ENCODE assay signal across 13 mouse cellular contexts in genomic region chr7:135172219-135172618, GRCm38 (mm10).
DNase-seq lines count a peak whose midpoint lies in the region; ATAC-seq lines count a peak whose summit lies in the region.
"Had no signal": no experiment of that assay in that cellular context is flagged by ENCODE, and none has a peak within 500 bp of the region (broad histone marks: within the 10 kb centered on the region; RNA-seq: fewer than 3 reads in every experiment).

No protein-coding gene starts in this region.

- H3K9ac ChIP-seq in heart, embryonic 12.5 days: no peak overlapping the region
- H3K9ac ChIP-seq: neural tube, embryonic 15.5 days had no signal

- H3K27me3 ChIP-seq in heart, embryonic 12.5 days (replicated peaks): no peaks in the 10 kb centered on the region
- H3K27me3 ChIP-seq in heart, embryonic 10.5 days (ENCODE audit: insufficient read depth, poor library complexity, severe bottlenecking): no peaks in the 10 kb centered on the region
- H3K27me3 ChIP-seq: neural tube, embryonic 15.5 days had no signal

- H3K4me2 ChIP-seq in heart, embryonic 12.5 days: no peak overlapping the region
- H3K4me2 ChIP-seq: neural tube, embryonic 15.5 days had no signal

- peak; percentile 9; the same call in 1 of the 2 replicates for ATAC-seq in heart, embryonic 12.5 days (ENCODE audit: insufficient number of reproducible peaks, low FRiP score)
- no peak for ATAC-seq in activated CD4-positive, CD25-positive, alpha-beta regulatory T cell, adult 4 months
- ATAC-seq: inflammation-experienced regulatory T-cells, adult 6 months had no signal

- 65% methylated on average over 9 of the region's 9 CpGs for WGBS in heart, embryonic 12.5 days
- 78% methylated on average over 9 of the region's 9 CpGs for WGBS in heart, embryonic 10.5 days

- no peak overlapping the region for H3K4me3 ChIP-seq in heart, embryonic 12.5 days
- H3K4me3 ChIP-seq in heart, embryonic 10.5 days: no peak overlapping the region
- H3K4me3 ChIP-seq: forebrain, embryonic 10.5 days; neural tube, embryonic 15.5 days had no signal

- peaks cover 27% of the 10 kb centered on the region for H3K36me3 ChIP-seq in heart, embryonic 12.5 days
- H3K36me3 ChIP-seq in heart, embryonic 10.5 days: peaks cover 18% of the 10 kb centered on the region
- H3K36me3 ChIP-seq: neural tube, embryonic 15.5 days had no signal

- intact Hi-C loops in left cerebral cortex, postnatal 4 days (cut with DNase I): no loop called here
- intact Hi-C loops in left cerebral cortex, postnatal 14 days (cut with DNase I): no loop called here

- DNase-seq in heart, embryonic 10.5 days (ENCODE audit: low spot score): no peak
- DNase-seq in left cerebral cortex, postnatal 4 days: peak; percentile 12
- no peak for DNase-seq in left cerebral cortex, postnatal 14 days (ENCODE audit: low spot score in 2 of 2)
- peak; percentile 17 for DNase-seq in NIH3T3 (ENCODE audit: low read depth)
- DNase-seq in kidney, postnatal 36 days: peak; percentile 12 to 21
- no peak for DNase-seq in gastrocnemius, adult 18-20 months (ENCODE audit: low spot score)
- DNase-seq: B cell, adult 2 months; cerebellum, adult 18-20 months had no signal

- H3K9me3 ChIP-seq in heart, embryonic 12.5 days (replicated peaks): no peaks in the 10 kb centered on the region
- no peaks in the 10 kb centered on the region for H3K9me3 ChIP-seq in heart, embryonic 10.5 days
- H3K9me3 ChIP-seq: forebrain, embryonic 10.5 days; neural tube, embryonic 15.5 days had no signal

- H3K4me1 ChIP-seq in heart, embryonic 12.5 days (replicated peaks): peaks cover 5% of the 10 kb centered on the region; the same call in 1 of the 2 replicates
- H3K4me1 ChIP-seq in heart, embryonic 10.5 days: 0 out of 2 replicates have a peak, but pooled peaks cover 4% of the 10 kb centered on the region

- no peak overlapping the region for H3K27ac ChIP-seq in heart, embryonic 12.5 days (ENCODE audit: poor library complexity, severe bottlenecking)
- no peak overlapping the region for H3K27ac ChIP-seq in heart, embryonic 10.5 days
- H3K27ac ChIP-seq: forebrain, embryonic 10.5 days; neural tube, embryonic 15.5 days had no signal

Comparison
In these comparisons a context has a peak if more than half of its experiments do, and no peak if none do; other contexts are left out.
1. DNase-seq: peak in left cerebral cortex, postnatal 4 days (single experiment), NIH3T3 (single experiment) and kidney, postnatal 36 days (2 of 2); none in heart, embryonic 10.5 days (single experiment), left cerebral cortex, postnatal 14 days (0 of 2) and gastrocnemius, adult 18-20 months (single experiment).